Mouse (Mus musculus): ENCODE measurements around the gene Exoc3l2. TPM values are rescaled to one million over a fixed set of nuclear protein-coding genes. Genes with fewer than 3 reads are reported as not detected.
A peak's percentile ranks its signal among the peaks of the same experiment; 100 is the strongest.

The Exoc3l2 gene
- polyA plus RNA-seq, 1 experiment from 2014 or later: 0.84 TPM

GRCm38 (mm10) chr7:19525105-19525481, 62.0 kb downstream of the Exoc3l2 start:
- H3K9ac ChIP-seq: no peak overlapping the region
- WGBS: 31% methylated on average over 2 of the region's 2 CpGs
- no peak for ATAC-seq (ENCODE audit: insufficient number of reproducible peaks, insufficient read depth, low FRiP score, low TSS enrichment, low read depth)

GRCm38 (mm10) chr7:19531077-19531476, 67.9 kb downstream of the Exoc3l2 start:
- no peaks in the 10 kb centered on the region for H3K4me1 ChIP-seq
- no peaks in the 10 kb centered on the region for H3K27me3 ChIP-seq
- H3K36me3 ChIP-seq: peaks cover 69% of the 10 kb centered on the region
- H3K27ac ChIP-seq: 0 out of 2 replicates have a peak overlapping the region, but pooled peaks have one; percentile 4
- no peak overlapping the region for H3K9ac ChIP-seq
- no peak overlapping the region for H3K4me3 ChIP-seq
- H3K4me2 ChIP-seq: no peak overlapping the region
- no peaks in the 10 kb centered on the region for H3K9me3 ChIP-seq
- 71% methylated on average over 10 of the region's 10 CpGs for WGBS
- no peak for ATAC-seq (ENCODE audit: insufficient number of reproducible peaks, insufficient read depth, low FRiP score, low TSS enrichment, low read depth)

More at GRCm38 (mm10) chr7:19525105-19525481, 62.0 kb downstream of the Exoc3l2 start:
- H3K27me3 ChIP-seq: peaks cover 57% of the 10 kb centered on the region
- no peak overlapping the region for H3K27ac ChIP-seq
- H3K36me3 ChIP-seq: peaks cover 14% of the 10 kb centered on the region
- no peaks in the 10 kb centered on the region for H3K9me3 ChIP-seq
- H3K4me3 ChIP-seq: peak overlapping the region; percentile 44; the same call in 1 of the 2 replicates
- no peak overlapping the region; the same call in 1 of the 2 replicates for H3K4me2 ChIP-seq
- H3K4me1 ChIP-seq: peaks cover 23% of the 10 kb centered on the region

- no peak overlapping the region for H3K4me3 ChIP-seq
Measured at GRCm38 (mm10) chr7:19532240-19532639, 69.1 kb downstream of the Exoc3l2 start.

GRCm38 (mm10) chr7:19534676-19535075, 71.5 kb downstream of the Exoc3l2 start:
- Histone ChIP-seq H3K36me3 (peaks cover 68% of the 10 kb centered on the region), H3K27me3 (no peaks in the 10 kb centered on the region), H3K4me1 (no peaks in the 10 kb centered on the region), H3K27ac (no peak overlapping the region), H3K4me3 (no peak overlapping the region), H3K9ac (no peak overlapping the region), H3K9me3 (no peaks in the 10 kb centered on the region), H3K4me2 (no peak overlapping the region)
- WGBS: 96% methylated on average over 10 of the region's 10 CpGs
- no peak for ATAC-seq (ENCODE audit: insufficient number of reproducible peaks, insufficient read depth, low FRiP score, low TSS enrichment, low read depth)

More at GRCm38 (mm10) chr7:19532240-19532639, 69.1 kb downstream of the Exoc3l2 start:
- 88% methylated on average over 14 of the region's 14 CpGs for WGBS
- no peak overlapping the region for H3K9ac ChIP-seq
- H3K4me1 ChIP-seq: no peaks in the 10 kb centered on the region
- 0 out of 2 replicates have a peak, but pooled peaks have one; percentile 1 for ATAC-seq (ENCODE audit: insufficient number of reproducible peaks, insufficient read depth, low FRiP score, low TSS enrichment, low read depth)
- H3K9me3 ChIP-seq: no peaks in the 10 kb centered on the region
- no peak overlapping the region for H3K4me2 ChIP-seq
- H3K27me3 ChIP-seq: no peaks in the 10 kb centered on the region
- H3K36me3 ChIP-seq: peaks cover 73% of the 10 kb centered on the region
- no peak overlapping the region for H3K27ac ChIP-seq

GRCm38 (mm10) chr7:19540771-19541566, 77.8 kb downstream of the Exoc3l2 start:
- Histone ChIP-seq H3K27ac (no peak overlapping the region), H3K9me3 (no peaks in the 10 kb centered on the region), H3K36me3 (peaks cover 9% of the 10 kb centered on the region), H3K9ac (no peak overlapping the region), H3K4me2 (no peak overlapping the region), H3K4me3 (no peak overlapping the region), H3K4me1 (peaks cover 21% of the 10 kb centered on the region), H3K27me3 (no peaks in the 10 kb centered on the region)
- no peak for ATAC-seq (ENCODE audit: insufficient number of reproducible peaks, insufficient read depth, low FRiP score, low TSS enrichment, low read depth)
- WGBS: 93% methylated on average over 2 of the region's 2 CpGs

- Histone ChIP-seq H3K36me3 (0 out of 2 replicates have a peak, but pooled peaks cover 5% of the 10 kb centered on the region), H3K4me2 (no peak overlapping the region), H3K4me1 (peaks cover 29% of the 10 kb centered on the region), H3K9me3 (no peaks in the 10 kb centered on the region), H3K4me3 (no peak overlapping the region), H3K27me3 (no peaks in the 10 kb centered on the region), H3K9ac (peak overlapping the region; percentile 46; the same call in 1 of the 2 replicates), H3K27ac (no peak overlapping the region)
- WGBS: 76% methylated on average over 7 of the region's 7 CpGs
- ATAC-seq (ENCODE audit: insufficient number of reproducible peaks, insufficient read depth, low FRiP score, low TSS enrichment, low read depth): no peak
Measured at GRCm38 (mm10) chr7:19541681-19542154, 78.6 kb downstream of the Exoc3l2 start.

- Histone ChIP-seq H3K27ac (peak overlapping the region; percentile 48), H3K27me3 (no peaks in the 10 kb centered on the region), H3K9me3 (no peaks in the 10 kb centered on the region), H3K4me1 (peaks cover 34% of the 10 kb centered on the region), H3K4me3 (no peak overlapping the region), H3K4me2 (no peak overlapping the region), H3K36me3 (0 out of 2 replicates have a peak, but pooled peaks cover 5% of the 10 kb centered on the region), H3K9ac (peak overlapping the region; percentile 46; the same call in 1 of the 2 replicates)
- no peak for ATAC-seq (ENCODE audit: insufficient number of reproducible peaks, insufficient read depth, low FRiP score, low TSS enrichment, low read depth)
- 69% methylated on average over 8 of the region's 8 CpGs for WGBS
Measured at GRCm38 (mm10) chr7:19542155-19542691, 79.1 kb downstream of the Exoc3l2 start.

GRCm38 (mm10) chr7:19543584-19543983, 80.5 kb downstream of the Exoc3l2 start:
- Histone ChIP-seq H3K9ac (0 out of 2 replicates have a peak overlapping the region, but pooled peaks have one; percentile 0), H3K27me3 (no peaks in the 10 kb centered on the region), H3K9me3 (no peaks in the 10 kb centered on the region), H3K27ac (no peak overlapping the region), H3K4me3 (no peak overlapping the region), H3K4me1 (peaks cover 34% of the 10 kb centered on the region), H3K36me3 (no peaks in the 10 kb centered on the region), H3K4me2 (no peak overlapping the region)
- ATAC-seq (ENCODE audit: insufficient number of reproducible peaks, insufficient read depth, low FRiP score, low TSS enrichment, low read depth): no peak
- 59% methylated on average over 6 of the region's 6 CpGs for WGBS

GRCm38 (mm10) chr7:19546007-19546406, 82.9 kb downstream of the Exoc3l2 start:
- ATAC-seq (ENCODE audit: insufficient number of reproducible peaks, insufficient read depth, low FRiP score, low TSS enrichment, low read depth): no peak
- no peak overlapping the region for H3K4me2 ChIP-seq
- no peaks in the 10 kb centered on the region for H3K27me3 ChIP-seq
- H3K4me1 ChIP-seq: peaks cover 34% of the 10 kb centered on the region
- no peak overlapping the region for H3K9ac ChIP-seq
- 0 out of 2 replicates have a peak, but pooled peaks cover 2% of the 10 kb centered on the region for H3K36me3 ChIP-seq
- H3K4me3 ChIP-seq: no peak overlapping the region
- no peak overlapping the region for H3K27ac ChIP-seq
- WGBS: 38% methylated on average over 3 of the region's 3 CpGs
- no peaks in the 10 kb centered on the region for H3K9me3 ChIP-seq

Measured in embryonic facial prominence, embryonic 13.5 days (tissue).